Mouse (Mus musculus) lung, postnatal 25 days (tissue): ENCODE measurements around the gene Spi1.

Experiments used
- DNase-seq: peaks from one replicate; pipeline ENCODE4 v3.0.0; 2022; ENCODE audit warnings: low spot score

Spi1 gene

GRCm38 (mm10) chr2:91068162-91068871 lies 13.9 kb upstream of the Spi1 start:
- DNase-seq = no peak

- DNase-seq = no peak
Measured at GRCm38 (mm10) chr2:91068872-91069165, 13.4 kb upstream of the Spi1 start.

- no peak for DNase-seq
Measured at GRCm38 (mm10) chr2:91069306-91070000, 12.7 kb upstream of the Spi1 start.

GRCm38 (mm10) chr2:91070076-91070800 lies 12.0 kb upstream of the Spi1 start, which contains the start of gene Slc39a13:
Slc39a13 (minus strand) TSS chr2:91070417.
- DNase-seq = peak; percentile 96

GRCm38 (mm10) chr2:91071059-91071458 lies 11.1 kb upstream of the Spi1 start:
- no peak for DNase-seq

- no peak for DNase-seq
Measured at GRCm38 (mm10) chr2:91072092-91072491, 10.1 kb upstream of the Spi1 start.

- DNase-seq = no peak
Measured at GRCm38 (mm10) chr2:91077957-91078313, 4.3 kb upstream of the Spi1 start.

- DNase-seq = no peak
Measured at GRCm38 (mm10) chr2:91078314-91079025, 3.7 kb upstream of the Spi1 start.

- no peak for DNase-seq
Measured at GRCm38 (mm10) chr2:91079026-91079384, 3.2 kb upstream of the Spi1 start.

GRCm38 (mm10) chr2:91080784-91081513 lies 1.2 kb upstream of the Spi1 start:
- peak; percentile 63 for DNase-seq

- DNase-seq = peak; percentile 83
Measured at GRCm38 (mm10) chr2:91082844-91083243, 654 bp downstream of the Spi1 start.

GRCm38 (mm10) chr2:91083366-91083940 lies 1.3 kb downstream of the Spi1 start:
- DNase-seq = no peak

- DNase-seq = no peak
Measured at GRCm38 (mm10) chr2:91084179-91084820, 2.1 kb downstream of the Spi1 start.

GRCm38 (mm10) chr2:91085494-91086391 lies 3.6 kb downstream of the Spi1 start:
- DNase-seq = no peak

GRCm38 (mm10) chr2:91086392-91087237 lies 4.4 kb downstream of the Spi1 start:
- DNase-seq = no peak

- DNase-seq = no peak
Measured at GRCm38 (mm10) chr2:91087453-91087852, 5.3 kb downstream of the Spi1 start.

- DNase-seq = no peak
Measured at GRCm38 (mm10) chr2:91088987-91089386, 6.8 kb downstream of the Spi1 start.

GRCm38 (mm10) chr2:91090208-91090607 lies 8.0 kb downstream of the Spi1 start:
- DNase-seq = no peak

GRCm38 (mm10) chr2:91090827-91091226 lies 8.6 kb downstream of the Spi1 start:
- no peak for DNase-seq
